Mouse (Mus musculus) E14TG2a.4 (cell line): Measurements from ENCODE around the gene Stx1b.
"Not testable (repeated sequence)": the region's sequence is repeated elsewhere in the genome, so short reads cannot be mapped to it uniquely, and the experiment has no call there.

Experiments
- CTCF ChIP-seq: conservative IDR thresholded peaks from 2 replicates; pipeline ENCODE4 v1.5.1; 2014; ENCODE audit warnings: low read length
- NANOG ChIP-seq: IDR thresholded peaks from 2 replicates; pipeline ENCODE4 v1.6.1; 2014; ENCODE audit warnings: borderline replicate concordance, low read length, mixed read lengths
- POU5F1 ChIP-seq: IDR thresholded peaks from 2 replicates; pipeline ENCODE4 v1.6.1; 2014; ENCODE audit warnings: low read length, borderline replicate concordance

- TF ChIP-seq CTCF, NANOG, POU5F1: not testable (repeated sequence)
Observed at GRCm38 (mm10) chr7:127775837-127776236, 48.5 kb downstream of the Stx1b start.
